Mouse (Mus musculus) neural tube, embryonic 11.5 days (tissue): ENCODE data around the gene Arhgap18. TPM values are rescaled to one million over a fixed set of nuclear protein-coding genes. Genes with fewer than 3 reads are reported as not detected.

Experiments used
- ATAC-seq: fragments of 200-750 bp; cut with Nextera tagmentation; 2 replicates; pipeline ENCODE4 v1.8.0; 2017; ENCODE audit warnings: moderate number of reproducible peaks, mild to moderate bottlenecking, moderate TSS enrichment, moderate library complexity; ENCODE audit not compliant: insufficient read depth, low FRiP score, low TSS enrichment
- DNase-seq: peaks from one replicate; pipeline ENCODE4 v3.0.0-alpha.2; 2015; ENCODE audit warnings: low spot score
- H3K27ac ChIP-seq: fragments of 300-500 bp; sonication (generic); 2 replicates; pipeline ENCODE4 v1.5.1; 2014; ENCODE audit warnings: low read depth, mild to moderate bottlenecking, low read length
- H3K27me3 ChIP-seq: fragments of 300-500 bp; sonication (generic); 2 replicates; pipeline ENCODE4 v1.6.1; 2014; ENCODE audit warnings: mild to moderate bottlenecking, low read length, mixed read lengths; ENCODE audit not compliant: control insufficient read depth, insufficient read depth
- H3K36me3 ChIP-seq: fragments of 300-500 bp; sonication (generic); 2 replicates; pipeline ENCODE4 v1.6.1; 2014; ENCODE audit warnings: mild to moderate bottlenecking, low read length, moderate library complexity, mixed read lengths; ENCODE audit not compliant: control insufficient read depth, insufficient read depth
- H3K4me1 ChIP-seq: fragments of 300-500 bp; sonication (generic); 2 replicates; pipeline ENCODE4 v1.6.1; 2014; ENCODE audit warnings: low read length, mixed read lengths; ENCODE audit not compliant: control insufficient read depth, insufficient read depth
- H3K4me2 ChIP-seq: fragments of 300-500 bp; sonication (generic); 2 replicates; pipeline ENCODE4 v1.6.1; 2014; ENCODE audit warnings: low read depth, mild to moderate bottlenecking, moderate library complexity
- H3K4me3 ChIP-seq: fragments of 300-500 bp; sonication (generic); 2 replicates; pipeline ENCODE4 v1.5.1; 2014; ENCODE audit warnings: low read depth, low read length
- H3K9ac ChIP-seq: fragments of 300-500 bp; sonication (generic); 2 replicates; pipeline ENCODE4 v1.6.1; 2014; ENCODE audit warnings: mild to moderate bottlenecking, low read length
- H3K9me3 ChIP-seq: fragments of 300-500 bp; sonication (generic); 2 replicates; pipeline ENCODE4 v1.6.1; 2016; ENCODE audit warnings: low read length; ENCODE audit not compliant: control insufficient read depth
- WGBS: fragments of 180-500 bp; shearing (Covaris S2); extraction: QIAGEN DNeasy Blood & Tissue Kit; methylation state at CpG from one replicate; pipeline ENCODE4 v1.1.7; 2014; 5-methylcytosine and 5-hydroxymethylcytosine counted together
- polyA plus RNA-seq: library from polyadenylated mRNA; unstranded; fragments of >200 nt; fragmentation: Nextera tagmentation; extraction: Ambion mirVana; gene quantifications from 2 replicates; pipeline ENCODE4 v1.2.1, GENCODE M21; 2014

Gene Arhgap18
- polyA plus RNA-seq, 1 experiment from 2014 or later, result 11.0 TPM

DNA sequence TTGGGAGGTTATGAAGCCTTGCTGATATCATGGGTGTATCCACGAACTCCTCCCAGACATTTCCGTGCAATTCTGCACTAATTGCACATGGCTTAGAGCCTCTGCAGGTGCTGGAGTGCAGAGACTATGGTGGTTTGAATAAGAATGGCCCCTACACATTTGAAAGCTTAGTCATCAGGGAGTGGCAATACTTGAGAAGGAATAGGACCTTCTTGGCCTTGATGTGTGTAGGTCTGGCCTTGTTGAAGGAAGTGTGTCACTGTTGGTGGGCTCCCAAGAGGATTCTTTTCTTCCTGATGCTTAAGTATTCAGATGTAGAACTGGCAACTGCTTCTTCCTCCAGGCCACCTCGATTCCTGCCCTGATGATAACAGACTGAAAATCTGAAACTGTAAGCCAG is 205.3 kb downstream of the Arhgap18 start:
- H3K9me3 ChIP-seq, result no peaks in the 10 kb centered on the region
- DNase-seq (no peak), ATAC-seq (no peak)
- no peaks in the 10 kb centered on the region for H3K27me3 ChIP-seq
- no peaks in the 10 kb centered on the region for H3K36me3 ChIP-seq
- 77% methylated on average over 3 of the region's 3 CpGs for WGBS
- H3K4me1 ChIP-seq, result no peaks in the 10 kb centered on the region
- H3K9ac ChIP-seq, result no peak overlapping the region
- no peak overlapping the region for H3K27ac ChIP-seq
- H3K4me3 ChIP-seq, result no peak overlapping the region
- H3K4me2 ChIP-seq, result no peak overlapping the region
